Mouse (Mus musculus): ENCODE measurements at regions not wholly inside any gene's neighbourhood (a gene's known extent, or its start where the extent isn't known, plus 50 kb on each side); places are given as distances from the start of the nearest gene placed in this dataset.

- no peak for DNase-seq
Observed at GRCm38 (mm10) chr3:115590716-115591115, 124.2 kb downstream of the S1pr1 start.

- no peak for DNase-seq
Observed at GRCm38 (mm10) chr3:115588585-115588984, 126.3 kb downstream of the S1pr1 start.

- peak; percentile 8 for DNase-seq
Observed at GRCm38 (mm10) chr3:115580131-115580932, 134.5 kb downstream of the S1pr1 start.

GRCm38 (mm10) chr3:115575371-115575770, 139.5 kb downstream of the S1pr1 start:
- no peak for DNase-seq

GRCm38 (mm10) chr3:115562735-115563134, 152.1 kb downstream of the S1pr1 start:
- DNase-seq, result no peak

GRCm38 (mm10) chr3:115554809-115555708, 159.8 kb downstream of the S1pr1 start:
- peak; percentile 16 for DNase-seq

GRCm38 (mm10) chr3:115553848-115554515, 160.9 kb downstream of the S1pr1 start:
- peak; percentile 58 for DNase-seq

- peak; percentile 39 for DNase-seq
Observed at GRCm38 (mm10) chr3:115541789-115542188, 173.1 kb downstream of the S1pr1 start.

GRCm38 (mm10) chr3:115538355-115538754, 176.5 kb downstream of the S1pr1 start:
- DNase-seq, result no peak

- no peak for DNase-seq
Observed at GRCm38 (mm10) chr3:115532141-115532735, 182.6 kb downstream of the S1pr1 start.

GRCm38 (mm10) chr3:115530441-115530840, 184.4 kb downstream of the S1pr1 start:
- no peak for DNase-seq

GRCm38 (mm10) chr3:115529918-115530317, 185.0 kb downstream of the S1pr1 start:
- peak; percentile 14 for DNase-seq

GRCm38 (mm10) chr3:115523515-115523914, 191.4 kb downstream of the S1pr1 start:
- no peak for DNase-seq

GRCm38 (mm10) chr3:115515645-115516044, 199.2 kb downstream of the S1pr1 start:
- DNase-seq, result no peak

GRCm38 (mm10) chr3:115509658-115510057, 205.2 kb downstream of the S1pr1 start:
- no peak for DNase-seq

GRCm38 (mm10) chr3:115497420-115497819, 217.5 kb downstream of the S1pr1 start:
- no peak for DNase-seq

GRCm38 (mm10) chr3:115496110-115496509, 218.8 kb downstream of the S1pr1 start:
- DNase-seq, result no peak

- no peak for DNase-seq
Observed at GRCm38 (mm10) chr3:115495692-115496091, 219.2 kb downstream of the S1pr1 start.

GRCm38 (mm10) chr3:115468980-115469379, 245.9 kb downstream of the S1pr1 start:
- DNase-seq, result no peak

- DNase-seq, result no peak
Observed at GRCm38 (mm10) chr3:115467850-115468249, 247.0 kb downstream of the S1pr1 start.

- no peak for DNase-seq
Observed at GRCm38 (mm10) chr3:115462623-115463022, 252.2 kb downstream of the S1pr1 start.

All from embryo, embryonic 11 days (tissue).